ENCODE assay signal across 23 mouse cellular contexts in the genomic region with DNA sequence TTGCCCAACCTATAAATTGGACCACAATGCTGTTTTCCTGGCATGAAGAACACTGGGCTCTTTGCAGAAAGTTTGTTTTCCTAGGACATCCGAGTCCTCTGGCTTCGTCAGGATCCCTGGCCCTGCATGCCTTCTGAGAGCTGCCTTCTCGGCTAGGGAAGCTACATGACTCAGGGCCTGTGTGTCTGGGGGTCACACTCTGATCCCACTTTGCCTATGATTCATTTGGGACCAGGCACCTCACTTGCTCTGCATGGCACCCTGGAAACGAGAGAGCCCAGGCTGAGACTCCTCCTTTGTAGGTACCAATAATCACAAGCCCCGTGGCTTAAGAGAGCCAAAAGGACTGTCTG. TPM values are rescaled to one million over a fixed set of nuclear protein-coding genes. Genes with fewer than 3 reads are reported as not detected.
DNase-seq lines count a peak whose midpoint lies in the region; ATAC-seq and TF ChIP-seq lines count a peak whose summit lies in the region.
"Had no signal": no experiment of that assay in that cellular context is flagged by ENCODE, and none has a peak within 500 bp of the region (broad histone marks: within the 10 kb centered on the region; RNA-seq: fewer than 3 reads in every experiment).

No protein-coding gene starts in this region.

- no peaks in the 10 kb centered on the region for H3K9me3 ChIP-seq in heart, embryonic 12.5 days (replicated peaks)
- H3K9me3 ChIP-seq in heart, embryonic 15.5 days (replicated peaks) = no peaks in the 10 kb centered on the region
- no peaks in the 10 kb centered on the region for H3K9me3 ChIP-seq in heart, embryonic 11.5 days (replicated peaks; ENCODE audit: control insufficient read depth, low read length)
- H3K9me3 ChIP-seq in midbrain, embryonic 11.5 days (ENCODE audit: control insufficient read depth, low read length) = no peaks in the 10 kb centered on the region
- no peaks in the 10 kb centered on the region for H3K9me3 ChIP-seq in midbrain, postnatal 0 days (ENCODE audit: low read length)
- H3K9me3 ChIP-seq: embryonic facial prominence, embryonic 12.5 days; embryonic facial prominence, embryonic 15.5 days; hindbrain, embryonic 10.5 days; hindbrain, embryonic 13.5 days; intestine, embryonic 15.5 days had no signal

- 58% methylated on average over 5 of the region's 5 CpGs for WGBS in heart, embryonic 12.5 days
- WGBS in heart, embryonic 15.5 days = 60% methylated on average over 5 of the region's 5 CpGs
- 63% methylated on average over 5 of the region's 5 CpGs for WGBS in heart, embryonic 11.5 days (ENCODE audit: insufficient replicate concordance)
- WGBS in midbrain, embryonic 11.5 days = 65% methylated on average over 5 of the region's 5 CpGs
- WGBS in midbrain, postnatal 0 days = 61% methylated on average over 5 of the region's 5 CpGs

- no peak for ATAC-seq in heart, embryonic 12.5 days (ENCODE audit: insufficient number of reproducible peaks, low FRiP score)
- no peak for ATAC-seq in heart, embryonic 15.5 days (replicated peaks; ENCODE audit: insufficient number of reproducible peaks, insufficient read depth, low FRiP score, low read depth)
- no peak for ATAC-seq in heart, embryonic 11.5 days (replicated peaks; ENCODE audit: insufficient number of reproducible peaks, low FRiP score, low TSS enrichment)
- no peak for ATAC-seq in midbrain, embryonic 11.5 days (ENCODE audit: low FRiP score)
- ATAC-seq in midbrain, postnatal 0 days (ENCODE audit: low FRiP score) = no peak
- ATAC-seq: CD4-positive, CD25-positive, alpha-beta regulatory T cell, adult 4 months; forebrain, embryonic 14.5 days; intestine, embryonic 15.5 days had no signal

- no peak for TF ChIP-seq CTCF in midbrain, postnatal 0 days (IDR thresholded peaks at IDR 0.05)

- H3K27ac ChIP-seq in heart, embryonic 12.5 days (ENCODE audit: poor library complexity, severe bottlenecking) = peak overlapping the region; percentile 78
- H3K27ac ChIP-seq in heart, embryonic 15.5 days = peak overlapping the region; percentile 83
- no peak overlapping the region for H3K27ac ChIP-seq in heart, embryonic 11.5 days (ENCODE audit: low read depth, low read length)
- no peak overlapping the region for H3K27ac ChIP-seq in midbrain, embryonic 11.5 days (ENCODE audit: low read depth, low read length)
- H3K27ac ChIP-seq in midbrain, postnatal 0 days (ENCODE audit: low read depth, low read length) = no peak overlapping the region
- H3K27ac ChIP-seq: embryonic facial prominence, embryonic 12.5 days; embryonic facial prominence, embryonic 15.5 days; gastrocnemius, adult 2 months; hindbrain, embryonic 10.5 days; intestine, embryonic 15.5 days had no signal

- H3K9ac ChIP-seq in heart, embryonic 12.5 days = no peak overlapping the region
- no peak overlapping the region for H3K9ac ChIP-seq in heart, embryonic 15.5 days
- no peak overlapping the region for H3K9ac ChIP-seq in heart, embryonic 11.5 days (ENCODE audit: low read depth, low read length)
- no peak overlapping the region for H3K9ac ChIP-seq in midbrain, embryonic 11.5 days (ENCODE audit: low read length)
- H3K9ac ChIP-seq in midbrain, postnatal 0 days (replicated peaks; ENCODE audit: low read length, poor library complexity, severe bottlenecking) = no peak overlapping the region
- H3K9ac ChIP-seq: embryonic facial prominence, embryonic 12.5 days; embryonic facial prominence, embryonic 15.5 days; forebrain, postnatal 0 days; hindbrain, embryonic 13.5 days; intestine, embryonic 15.5 days had no signal

- H3K4me2 ChIP-seq in heart, embryonic 12.5 days = no peak overlapping the region
- no peak overlapping the region for H3K4me2 ChIP-seq in heart, embryonic 15.5 days
- no peak overlapping the region for H3K4me2 ChIP-seq in heart, embryonic 11.5 days
- H3K4me2 ChIP-seq in midbrain, embryonic 11.5 days = no peak overlapping the region
- no peak overlapping the region for H3K4me2 ChIP-seq in midbrain, postnatal 0 days (ENCODE audit: low read depth, low read length, poor library complexity, severe bottlenecking)
- H3K4me2 ChIP-seq: embryonic facial prominence, embryonic 12.5 days; embryonic facial prominence, embryonic 15.5 days; hindbrain, embryonic 13.5 days; intestine, embryonic 15.5 days had no signal

- no peaks in the 10 kb centered on the region for H3K27me3 ChIP-seq in heart, embryonic 12.5 days (replicated peaks)
- H3K27me3 ChIP-seq in heart, embryonic 15.5 days = no peaks in the 10 kb centered on the region
- H3K27me3 ChIP-seq in heart, embryonic 11.5 days (ENCODE audit: control insufficient read depth, insufficient read depth, low read length) = no peaks in the 10 kb centered on the region
- H3K27me3 ChIP-seq in midbrain, embryonic 11.5 days (ENCODE audit: control insufficient read depth, insufficient read depth, low read length) = no peaks in the 10 kb centered on the region
- no peaks in the 10 kb centered on the region for H3K27me3 ChIP-seq in midbrain, postnatal 0 days (ENCODE audit: insufficient read depth, low read length)
- H3K27me3 ChIP-seq: embryonic facial prominence, embryonic 12.5 days; embryonic facial prominence, embryonic 15.5 days; hindbrain, embryonic 13.5 days; intestine, embryonic 15.5 days had no signal

- H3K36me3 ChIP-seq in heart, embryonic 12.5 days = no peaks in the 10 kb centered on the region
- no peaks in the 10 kb centered on the region for H3K36me3 ChIP-seq in heart, embryonic 15.5 days
- no peaks in the 10 kb centered on the region for H3K36me3 ChIP-seq in heart, embryonic 11.5 days (ENCODE audit: control insufficient read depth, insufficient read depth, low read length)
- no peaks in the 10 kb centered on the region for H3K36me3 ChIP-seq in midbrain, embryonic 11.5 days (ENCODE audit: control insufficient read depth, insufficient read depth, low read length)
- H3K36me3 ChIP-seq in midbrain, postnatal 0 days (ENCODE audit: insufficient read depth, low read length) = no peaks in the 10 kb centered on the region
- H3K36me3 ChIP-seq: embryonic facial prominence, embryonic 12.5 days; embryonic facial prominence, embryonic 15.5 days; hindbrain, embryonic 10.5 days; hindbrain, embryonic 13.5 days; intestine, embryonic 15.5 days had no signal

- H3K4me1 ChIP-seq in heart, embryonic 12.5 days (replicated peaks) = peaks cover 32% of the 10 kb centered on the region
- peaks cover 20% of the 10 kb centered on the region for H3K4me1 ChIP-seq in heart, embryonic 15.5 days (replicated peaks)
- peaks cover 19% of the 10 kb centered on the region for H3K4me1 ChIP-seq in heart, embryonic 11.5 days (ENCODE audit: control insufficient read depth, insufficient read depth, low read length)
- H3K4me1 ChIP-seq in midbrain, embryonic 11.5 days (ENCODE audit: control insufficient read depth, insufficient read depth, low read length) = no peaks in the 10 kb centered on the region
- H3K4me1 ChIP-seq in midbrain, postnatal 0 days (ENCODE audit: insufficient read depth, low read length) = no peaks in the 10 kb centered on the region
- H3K4me1 ChIP-seq: embryonic facial prominence, embryonic 12.5 days; embryonic facial prominence, embryonic 15.5 days; intestine, embryonic 15.5 days had no signal

- H3K4me3 ChIP-seq in heart, embryonic 12.5 days = no peak overlapping the region
- H3K4me3 ChIP-seq in heart, embryonic 15.5 days = no peak overlapping the region
- H3K4me3 ChIP-seq in heart, embryonic 11.5 days (ENCODE audit: low read depth, low read length) = no peak overlapping the region
- H3K4me3 ChIP-seq in midbrain, embryonic 11.5 days (ENCODE audit: low read depth, low read length) = no peak overlapping the region
- no peak overlapping the region for H3K4me3 ChIP-seq in midbrain, postnatal 0 days (ENCODE audit: low read depth, low read length)
- H3K4me3 ChIP-seq: embryonic facial prominence, embryonic 12.5 days; embryonic facial prominence, embryonic 15.5 days; gastrocnemius, adult 2 months; hindbrain, embryonic 10.5 days; hindbrain, embryonic 13.5 days; intestine, embryonic 15.5 days had no signal

- intact Hi-C loops in heart, postnatal 10 days (cut with DNase I) = no loop called here

- DNase-seq in heart, postnatal 10 days = no peak
- peak; percentile 66 for DNase-seq in midbrain, embryonic 11.5 days (ENCODE audit: low spot score, missing footprints)
- DNase-seq in midbrain, postnatal 0 days (ENCODE audit: low spot score) = no peak
- DNase-seq: adrenal gland, adult 2 months; adrenal gland, postnatal 14 days; cerebellum, adult 11 months; cerebellum, adult 2 months; cerebellum, adult 9-11 months; forebrain, postnatal 0 days; gastrocnemius, adult 2 months; gastrocnemius, postnatal 14 days; kidney, adult 11 months; kidney, adult 8-10 months had no signal

RNA-seq across cellular contexts. Expression of gene Kif26b, which starts 43.1 kb away (rescaled TPM):
- polyA plus RNA-seq in heart, embryonic 12.5 days (2016; fragmentation: Nextera tagmentation; extraction: Ambion mirVana) = 25.1 and 28.1 TPM in 2 replicates
- total RNA-seq in heart, postnatal 10 days (2021) = 10 to 100 TPM; 10.9 to 12.9 TPM
- 7.3 and 8.5 TPM in 2 replicates for polyA plus RNA-seq in heart, embryonic 15.5 days (2015; fragmentation: Nextera tagmentation; extraction: Ambion mirVana)
- 16.4 and 18.9 TPM in 2 replicates for polyA plus RNA-seq in heart, embryonic 11.5 days (2014; fragmentation: Nextera tagmentation; extraction: Ambion mirVana)
- 3.3 and 3.8 TPM in 2 replicates for polyA plus RNA-seq in midbrain, embryonic 11.5 days (2014; fragmentation: Nextera tagmentation; extraction: Ambion mirVana)
- total RNA-seq in midbrain, postnatal 0 days (2014; rRNA removed) = 75.2 and 75.8 TPM in 2 replicates
- polyA plus RNA-seq in midbrain, postnatal 0 days (2015; fragmentation: Nextera tagmentation; extraction: Ambion mirVana) = 6.0 and 6.4 TPM in 2 replicates

Comparison
In these comparisons a context has a peak if more than half of its experiments do, and no peak if none do; other contexts are left out.
1. H3K27ac ChIP-seq: peak in heart, embryonic 12.5 days (single experiment) and heart, embryonic 15.5 days (single experiment); none in heart, embryonic 11.5 days (single experiment), midbrain, embryonic 11.5 days (single experiment) and midbrain, postnatal 0 days (single experiment).